Mouse (Mus musculus) forebrain, embryonic 15.5 days (tissue): ENCODE data around the gene Il5. TPM values are rescaled to one million over a fixed set of nuclear protein-coding genes. Genes with fewer than 3 reads are reported as not detected.

Source experiments
- ATAC-seq: fragments of 200-750 bp; cut with Nextera tagmentation; replicated peaks from 2 replicates; pipeline ENCODE4 v1.8.0; 2017; ENCODE audit warnings: mild to moderate bottlenecking, moderate TSS enrichment, moderate library complexity
- H3K27ac ChIP-seq: fragments of 300-500 bp; sonication (generic); replicated peaks from 2 replicates; pipeline ENCODE4 v1.5.1; 2015; ENCODE audit warnings: mild to moderate bottlenecking, inconsistent platforms
- H3K27me3 ChIP-seq: fragments of 300-500 bp; sonication (generic); 2 replicates; pipeline ENCODE4 v1.6.1; 2015; ENCODE audit warnings: inconsistent platforms
- H3K36me3 ChIP-seq: fragments of 300-500 bp; sonication (generic); 2 replicates; pipeline ENCODE4 v1.6.1; 2015; ENCODE audit warnings: mild to moderate bottlenecking, inconsistent platforms
- H3K4me1 ChIP-seq: fragments of 300-500 bp; sonication (generic); 2 replicates; pipeline ENCODE4 v1.6.1; 2015; ENCODE audit warnings: inconsistent platforms
- H3K4me2 ChIP-seq: fragments of 300-500 bp; sonication (generic); replicated peaks from 2 replicates; pipeline ENCODE4 v1.6.1; 2015; ENCODE audit warnings: mild to moderate bottlenecking, inconsistent platforms
- H3K4me3 ChIP-seq: fragments of 300-500 bp; sonication (generic); 2 replicates; pipeline ENCODE4 v1.5.1; 2015; ENCODE audit warnings: mild to moderate bottlenecking, inconsistent platforms
- H3K9ac ChIP-seq: fragments of 300-500 bp; sonication (generic); replicated peaks from 2 replicates; pipeline ENCODE4 v1.6.1; 2015; ENCODE audit warnings: mild to moderate bottlenecking, inconsistent platforms
- H3K9me3 ChIP-seq: fragments of 300-500 bp; sonication (generic); 2 replicates; pipeline ENCODE4 v1.6.1; 2016; ENCODE audit warnings: inconsistent platforms
- WGBS: fragments of 180-500 bp; shearing (Covaris S2); methylation state at CpG from one replicate; pipeline ENCODE4 v1.1.7; 2015; ENCODE audit warnings: mixed read lengths; 5-methylcytosine and 5-hydroxymethylcytosine counted together
- polyA plus RNA-seq: library from polyadenylated mRNA; unstranded; fragments of >200 nt; fragmentation: Nextera tagmentation; extraction: Ambion mirVana; gene quantifications from 2 replicates; pipeline ENCODE4 v1.2.1, GENCODE M21; 2015

Gene Il5
- polyA plus RNA-seq, 1 experiment from 2014 or later, result not detected

DNA sequence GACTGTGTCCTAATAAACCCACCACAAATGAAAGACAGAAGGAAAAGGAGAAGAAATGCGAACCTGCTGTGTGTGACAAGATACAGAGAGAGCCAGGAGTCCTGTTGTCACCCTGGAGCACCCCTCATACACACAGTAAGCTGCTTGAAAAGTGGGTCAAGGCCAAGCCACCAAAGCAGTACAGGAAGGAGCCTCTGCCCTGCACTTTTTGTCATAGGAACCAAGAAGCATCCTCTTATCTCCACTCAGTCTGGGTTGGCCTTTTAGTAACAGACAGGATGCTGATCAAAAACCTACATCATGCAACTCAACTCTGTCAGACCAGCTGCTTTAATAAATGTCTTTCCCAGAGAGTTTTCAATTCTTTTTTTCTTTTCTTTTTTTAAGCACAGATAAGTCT is 893 bp upstream of the Il5 start:
- H3K27ac ChIP-seq, result no peak overlapping the region
- no peaks in the 10 kb centered on the region for H3K9me3 ChIP-seq
- H3K9ac ChIP-seq, result no peak overlapping the region
- no peaks in the 10 kb centered on the region for H3K36me3 ChIP-seq
- no peaks in the 10 kb centered on the region for H3K4me1 ChIP-seq
- H3K4me2 ChIP-seq, result no peak overlapping the region
- ATAC-seq, result no peak
- no peaks in the 10 kb centered on the region for H3K27me3 ChIP-seq
- WGBS, result 85% methylated on average over 1 of the region's 1 CpGs
- no peak overlapping the region for H3K4me3 ChIP-seq

- Histone ChIP-seq H3K9ac (no peak overlapping the region), H3K4me3 (no peak overlapping the region), H3K9me3 (no peaks in the 10 kb centered on the region), H3K4me2 (no peak overlapping the region), H3K27ac (no peak overlapping the region), H3K36me3 (no peaks in the 10 kb centered on the region), H3K27me3 (no peaks in the 10 kb centered on the region), H3K4me1 (no peaks in the 10 kb centered on the region)
- no peak for ATAC-seq
- WGBS, result 95% methylated on average over 7 of the region's 7 CpGs
These were observed 10.9 kb downstream of the Il5 start for GRCm38 (mm10) chr11:53731457-53731856.

DNA sequence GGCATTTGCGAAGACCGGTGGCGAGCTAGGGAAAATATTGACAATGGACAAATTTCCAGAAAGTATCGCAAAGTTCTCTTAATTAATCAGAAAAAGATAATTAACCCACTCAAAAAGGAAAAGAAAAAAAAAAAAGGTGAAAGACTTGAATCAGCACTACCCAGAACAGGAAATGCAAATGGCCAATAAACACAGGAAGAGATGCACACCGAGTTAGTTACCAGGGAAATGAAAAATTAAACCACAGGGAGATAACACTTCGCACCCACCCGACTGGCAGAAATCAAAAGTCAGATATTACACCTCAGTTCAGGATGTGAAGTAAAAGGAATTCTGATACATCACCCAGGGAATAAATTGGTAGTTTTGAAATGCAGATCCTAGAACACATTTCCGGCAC is 11.7 kb downstream of the Il5 start:
- H3K4me1 ChIP-seq, result no peaks in the 10 kb centered on the region
- no peak overlapping the region for H3K4me3 ChIP-seq
- no peaks in the 10 kb centered on the region for H3K36me3 ChIP-seq
- no peaks in the 10 kb centered on the region for H3K27me3 ChIP-seq
- no peaks in the 10 kb centered on the region for H3K9me3 ChIP-seq
- no peak overlapping the region for H3K9ac ChIP-seq
- ATAC-seq, result no peak
- H3K4me2 ChIP-seq, result no peak overlapping the region
- WGBS, result 93% methylated on average over 8 of the region's 8 CpGs
- H3K27ac ChIP-seq, result no peak overlapping the region

DNA sequence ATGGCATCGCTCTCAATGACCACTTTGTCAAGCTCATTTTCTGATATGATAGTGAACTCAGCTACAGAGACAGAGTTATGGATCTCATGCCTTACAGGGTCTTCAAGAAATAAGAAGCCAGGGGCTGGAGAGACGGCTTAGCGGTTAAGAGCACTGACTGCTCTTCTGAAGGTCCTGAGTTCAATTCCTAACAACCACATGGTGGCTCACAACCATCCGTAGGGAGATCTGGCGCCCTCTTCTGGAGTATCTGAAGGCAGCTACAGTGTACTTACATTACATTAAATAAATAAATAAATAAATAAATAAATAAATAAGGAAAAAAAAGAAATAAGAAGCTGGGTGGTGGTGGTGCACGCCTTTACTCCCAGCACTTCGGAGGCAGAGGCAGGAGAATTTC is 13.2 kb downstream of the Il5 start:
- H3K4me1 ChIP-seq, result no peaks in the 10 kb centered on the region
- no peak overlapping the region for H3K4me3 ChIP-seq
- H3K4me2 ChIP-seq, result no peak overlapping the region
- H3K9me3 ChIP-seq, result no peaks in the 10 kb centered on the region
- H3K9ac ChIP-seq, result no peak overlapping the region
- no peaks in the 10 kb centered on the region for H3K36me3 ChIP-seq
- no peaks in the 10 kb centered on the region for H3K27me3 ChIP-seq
- 87% methylated on average over 7 of the region's 7 CpGs for WGBS
- no peak for ATAC-seq
- no peak overlapping the region for H3K27ac ChIP-seq

- H3K36me3 ChIP-seq, result no peaks in the 10 kb centered on the region
- H3K9ac ChIP-seq, result no peak overlapping the region
- H3K4me2 ChIP-seq, result no peak overlapping the region
- H3K27me3 ChIP-seq, result no peaks in the 10 kb centered on the region
- no peaks in the 10 kb centered on the region for H3K9me3 ChIP-seq
- H3K4me3 ChIP-seq, result no peak overlapping the region
- H3K4me1 ChIP-seq, result no peaks in the 10 kb centered on the region
- ATAC-seq, result no peak
- WGBS, result 80% methylated on average over 2 of the region's 2 CpGs
- H3K27ac ChIP-seq, result no peak overlapping the region
These were observed 13.8 kb downstream of the Il5 start for GRCm38 (mm10) chr11:53734431-53734830.

DNA sequence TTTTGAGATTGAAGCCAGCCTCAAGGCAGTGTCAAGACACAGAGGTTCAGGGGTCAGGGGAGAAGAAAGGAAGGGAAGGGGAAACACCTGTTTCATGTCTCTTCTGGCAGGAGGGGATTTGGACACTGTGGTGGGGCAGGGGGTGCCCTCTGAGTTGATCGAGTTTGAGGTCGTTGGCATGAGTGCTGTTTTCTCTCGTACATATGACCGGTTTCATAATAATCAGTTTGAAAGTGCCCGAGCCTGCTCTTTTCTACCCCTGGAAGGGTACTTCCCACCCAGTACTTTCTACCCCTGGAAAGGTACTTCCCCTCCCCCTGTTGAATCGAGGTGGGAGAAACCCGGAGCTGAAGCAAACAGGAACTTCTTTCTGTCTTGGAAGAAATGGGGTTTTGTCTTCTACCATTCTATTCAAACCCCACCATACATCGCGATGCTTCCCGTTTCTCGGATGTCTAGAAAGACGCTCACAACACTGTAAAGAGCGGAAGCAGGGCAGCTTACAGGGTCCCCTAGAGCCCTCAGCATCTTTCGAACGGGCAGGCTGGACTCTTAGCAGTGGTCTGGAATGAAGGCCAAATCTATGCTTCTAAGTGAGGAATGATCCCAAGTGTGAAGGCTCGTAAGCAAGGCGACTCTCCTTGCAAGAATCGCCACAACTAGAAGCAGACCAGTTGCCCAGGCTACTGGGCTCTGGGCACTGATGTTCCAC is 14.5 kb downstream of the Il5 start:
- no peak overlapping the region for H3K9ac ChIP-seq
- ATAC-seq, result 0 out of 2 replicates have a peak, but pooled peaks have one; percentile 11
- H3K4me2 ChIP-seq, result peak overlapping the region; percentile 45; the same call in 1 of the 2 replicates
- H3K27me3 ChIP-seq, result no peaks in the 10 kb centered on the region
- no peaks in the 10 kb centered on the region for H3K9me3 ChIP-seq
- H3K4me3 ChIP-seq, result no peak overlapping the region
- 74% methylated on average over 18 of the region's 18 CpGs for WGBS
- no peak overlapping the region for H3K27ac ChIP-seq
- H3K4me1 ChIP-seq, result no peaks in the 10 kb centered on the region
- H3K36me3 ChIP-seq, result no peaks in the 10 kb centered on the region

GRCm38 (mm10) chr11:53735682-53736245 is 15.2 kb downstream of the Il5 start:
- Histone ChIP-seq H3K9me3 (no peaks in the 10 kb centered on the region), H3K9ac (0 out of 2 replicates have a peak overlapping the region, but pooled peaks have one; percentile 27), H3K4me1 (no peaks in the 10 kb centered on the region), H3K4me2 (peak overlapping the region; percentile 45), H3K4me3 (peak overlapping the region; percentile 18), H3K27ac (no peak overlapping the region), H3K36me3 (no peaks in the 10 kb centered on the region), H3K27me3 (no peaks in the 10 kb centered on the region)
- WGBS, result 24% methylated on average over 17 of the region's 17 CpGs
- peak; percentile 92 for ATAC-seq

- no peak overlapping the region for H3K27ac ChIP-seq
- no peak overlapping the region for H3K4me3 ChIP-seq
- no peaks in the 10 kb centered on the region for H3K36me3 ChIP-seq
- no peak overlapping the region for H3K4me2 ChIP-seq
- 48% methylated on average over 14 of the region's 14 CpGs for WGBS
- ATAC-seq, result peak; percentile 32
- no peaks in the 10 kb centered on the region for H3K4me1 ChIP-seq
- no peak overlapping the region for H3K9ac ChIP-seq
- H3K9me3 ChIP-seq, result no peaks in the 10 kb centered on the region
- H3K27me3 ChIP-seq, result no peaks in the 10 kb centered on the region
These were observed 16.4 kb downstream of the Il5 start for GRCm38 (mm10) chr11:53736771-53737572.

DNA sequence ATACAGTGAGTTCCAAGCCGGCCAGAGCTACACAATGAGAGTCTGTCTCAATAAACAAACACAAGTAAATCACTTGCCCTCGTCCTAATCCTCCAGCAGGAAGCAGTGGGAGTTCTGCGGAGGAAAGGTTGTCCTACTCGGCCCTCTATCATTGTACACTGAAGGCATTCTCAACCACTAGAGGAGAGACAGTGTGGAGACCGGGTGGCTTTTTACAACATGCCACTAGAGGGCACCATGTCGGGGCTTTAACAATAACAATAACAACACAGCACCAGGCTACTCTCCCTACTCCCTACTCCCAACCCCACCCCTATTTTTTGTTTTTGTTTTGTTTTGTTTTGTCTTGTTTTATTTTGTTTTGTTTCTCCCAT is 17.0 kb downstream of the Il5 start:
- no peak overlapping the region for H3K4me3 ChIP-seq
- peak; percentile 23; the same call in 1 of the 2 replicates for ATAC-seq
- H3K36me3 ChIP-seq, result no peaks in the 10 kb centered on the region
- no peaks in the 10 kb centered on the region for H3K27me3 ChIP-seq
- H3K9me3 ChIP-seq, result no peaks in the 10 kb centered on the region
- H3K4me1 ChIP-seq, result no peaks in the 10 kb centered on the region
- H3K9ac ChIP-seq, result no peak overlapping the region
- no peak overlapping the region for H3K4me2 ChIP-seq
- WGBS, result 41% methylated on average over 6 of the region's 6 CpGs
- H3K27ac ChIP-seq, result no peak overlapping the region

- Histone ChIP-seq H3K36me3 (no peaks in the 10 kb centered on the region), H3K4me1 (no peaks in the 10 kb centered on the region), H3K27me3 (0 out of 2 replicates have a peak, but pooled peaks cover 3% of the 10 kb centered on the region), H3K9ac (no peak overlapping the region), H3K4me2 (no peak overlapping the region), H3K9me3 (no peaks in the 10 kb centered on the region), H3K4me3 (no peak overlapping the region), H3K27ac (no peak overlapping the region)
- no peak for ATAC-seq
- 1% methylated on average over 5 of the region's 5 CpGs for WGBS
These were observed 21.8 kb downstream of the Il5 start for GRCm38 (mm10) chr11:53742353-53742752.

- Histone ChIP-seq H3K9ac (no peak overlapping the region), H3K4me2 (no peak overlapping the region), H3K4me3 (no peak overlapping the region), H3K36me3 (no peaks in the 10 kb centered on the region), H3K4me1 (no peaks in the 10 kb centered on the region), H3K9me3 (no peaks in the 10 kb centered on the region), H3K27me3 (0 out of 2 replicates have a peak, but pooled peaks cover 3% of the 10 kb centered on the region), H3K27ac (no peak overlapping the region)
- no peak for ATAC-seq
- 93% methylated on average over 2 of the region's 2 CpGs for WGBS
These were observed 24.7 kb downstream of the Il5 start for GRCm38 (mm10) chr11:53745260-53745659.

GRCm38 (mm10) chr11:53747985-53748384 is 27.4 kb downstream of the Il5 start:
- no peak overlapping the region for H3K4me3 ChIP-seq
- H3K9me3 ChIP-seq, result no peaks in the 10 kb centered on the region
- no peaks in the 10 kb centered on the region for H3K36me3 ChIP-seq
- 92% methylated on average over 9 of the region's 9 CpGs for WGBS
- no peak overlapping the region for H3K9ac ChIP-seq
- no peak for ATAC-seq
- H3K27me3 ChIP-seq, result 0 out of 2 replicates have a peak, but pooled peaks cover 3% of the 10 kb centered on the region
- no peak overlapping the region for H3K27ac ChIP-seq
- H3K4me2 ChIP-seq, result no peak overlapping the region
- H3K4me1 ChIP-seq, result no peaks in the 10 kb centered on the region
